Mouse (Mus musculus) forebrain, embryonic 16.5 days (tissue): ENCODE measurements around the gene Sorcs1. TPM values are rescaled to one million over a fixed set of nuclear protein-coding genes. Genes with fewer than 3 reads are reported as not detected.

Experiments used
- ATAC-seq: fragments of 200-750 bp; cut with Nextera tagmentation; 2 replicates; pipeline ENCODE4 v1.8.0; 2017; ENCODE audit warnings: mild to moderate bottlenecking, moderate library complexity
- H3K27ac ChIP-seq: fragments of 300-500 bp; sonication (generic); 2 replicates; pipeline ENCODE4 v1.5.1; 2014; ENCODE audit warnings: low read length, control low read depth
- H3K27me3 ChIP-seq: fragments of 300-500 bp; sonication (generic); replicated peaks from 2 replicates; pipeline ENCODE4 v1.6.1; 2014; ENCODE audit warnings: low read length; ENCODE audit not compliant: control insufficient read depth, insufficient read depth
- H3K36me3 ChIP-seq: fragments of 300-500 bp; sonication (generic); 2 replicates; pipeline ENCODE4 v1.6.1; 2014; ENCODE audit not compliant: control insufficient read depth, insufficient read depth
- H3K4me1 ChIP-seq: fragments of 300-500 bp; sonication (generic); replicated peaks from 2 replicates; pipeline ENCODE4 v1.6.1; 2014; ENCODE audit warnings: low read length; ENCODE audit not compliant: control insufficient read depth, insufficient read depth
- H3K4me2 ChIP-seq: fragments of 300-500 bp; sonication (generic); 2 replicates; pipeline ENCODE4 v1.6.1; 2014; ENCODE audit warnings: mild to moderate bottlenecking, low read length, control low read depth
- H3K4me3 ChIP-seq: fragments of 300-500 bp; sonication (generic); replicated peaks from 2 replicates; pipeline ENCODE4 v1.5.1; 2014; ENCODE audit warnings: mild to moderate bottlenecking, low read length, control low read depth
- H3K9ac ChIP-seq: fragments of 300-500 bp; sonication (generic); replicated peaks from 2 replicates; pipeline ENCODE4 v1.6.1; 2014; ENCODE audit warnings: low read depth, low read length, control low read depth
- H3K9me3 ChIP-seq: fragments of 300-500 bp; sonication (generic); 2 replicates; pipeline ENCODE4 v1.6.1; 2016; ENCODE audit warnings: low read length; ENCODE audit not compliant: control insufficient read depth
- WGBS: fragments of 180-500 bp; shearing (Covaris S2); extraction: QIAGEN DNeasy Blood & Tissue Kit; methylation state at CpG from one replicate; pipeline ENCODE4 v1.1.7; 2014; 5-methylcytosine and 5-hydroxymethylcytosine counted together
- polyA plus RNA-seq: library from polyadenylated mRNA; unstranded; fragments of >200 nt; fragmentation: Nextera tagmentation; extraction: Ambion mirVana; gene quantifications from 2 replicates; pipeline ENCODE4 v1.2.1, GENCODE M21; 2015

Gene Sorcs1
- polyA plus RNA-seq, 1 experiment from 2014 or later, result 10.5 TPM

DNA sequence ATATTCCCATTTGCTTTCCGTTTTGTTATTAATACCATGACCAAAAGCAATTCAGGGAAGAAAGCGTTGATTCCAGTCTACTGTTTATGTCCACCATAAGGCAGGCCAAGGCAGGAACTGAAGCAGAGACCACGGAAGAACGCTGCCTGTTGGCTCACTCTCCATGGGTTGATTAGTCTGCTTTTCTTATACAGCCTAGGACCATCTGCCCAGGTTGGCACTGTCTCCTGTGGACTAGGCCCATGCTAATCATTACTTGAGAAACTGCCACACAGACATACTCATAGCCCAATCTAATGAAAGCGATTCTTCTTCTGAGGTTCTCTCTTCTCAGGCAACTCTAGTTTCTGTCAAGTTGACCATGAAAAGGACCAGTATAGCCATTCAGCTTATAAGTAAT is 92.3 kb downstream of the Sorcs1 start:
- Histone ChIP-seq H3K9me3 (no peaks in the 10 kb centered on the region), H3K4me3 (no peak overlapping the region), H3K27me3 (no peaks in the 10 kb centered on the region), H3K4me1 (no peaks in the 10 kb centered on the region), H3K36me3 (no peaks in the 10 kb centered on the region), H3K4me2 (no peak overlapping the region), H3K27ac (no peak overlapping the region), H3K9ac (no peak overlapping the region)
- 72% methylated on average over 5 of the region's 5 CpGs for WGBS
- ATAC-seq, result peak; percentile 80; the same call in 1 of the 2 replicates

GRCm38 (mm10) chr19:50582952-50583351 is 95.5 kb downstream of the Sorcs1 start:
- Histone ChIP-seq H3K9me3 (no peaks in the 10 kb centered on the region), H3K27me3 (no peaks in the 10 kb centered on the region), H3K4me1 (no peaks in the 10 kb centered on the region), H3K4me2 (no peak overlapping the region), H3K36me3 (no peaks in the 10 kb centered on the region), H3K9ac (no peak overlapping the region), H3K27ac (no peak overlapping the region), H3K4me3 (no peak overlapping the region)
- no peak for ATAC-seq

DNA sequence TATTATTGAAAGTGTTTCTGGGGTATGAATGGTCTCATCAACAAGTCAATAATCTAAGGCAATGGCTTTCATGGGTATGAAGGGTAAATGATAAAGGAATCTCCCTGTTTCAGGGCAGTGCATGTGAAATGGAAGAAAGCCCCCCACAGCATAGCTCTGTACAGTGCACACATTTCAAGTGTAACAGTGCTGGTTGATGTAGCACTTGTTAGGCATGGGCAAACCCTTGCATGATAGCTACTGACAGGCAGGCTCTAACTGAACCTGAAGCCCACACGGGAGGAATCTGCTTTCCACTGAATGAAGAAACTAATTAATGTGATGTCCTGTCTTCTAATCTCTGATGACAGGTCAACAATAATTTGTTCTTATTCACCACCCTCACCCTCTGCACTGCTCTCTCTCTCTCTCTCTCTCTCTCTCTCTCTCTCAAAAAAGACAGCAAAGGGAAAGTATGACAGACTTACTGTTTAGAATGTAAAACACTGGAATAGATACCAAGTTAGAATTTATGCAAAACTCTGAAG is 108.7 kb downstream of the Sorcs1 start:
- H3K4me2 ChIP-seq, result no peak overlapping the region
- H3K27me3 ChIP-seq, result no peaks in the 10 kb centered on the region
- H3K27ac ChIP-seq, result no peak overlapping the region
- H3K36me3 ChIP-seq, result no peaks in the 10 kb centered on the region
- WGBS, result 36% methylated on average over 1 of the region's 1 CpGs
- no peaks in the 10 kb centered on the region for H3K4me1 ChIP-seq
- H3K9me3 ChIP-seq, result no peaks in the 10 kb centered on the region
- ATAC-seq, result no peak
- H3K4me3 ChIP-seq, result no peak overlapping the region
- no peak overlapping the region for H3K9ac ChIP-seq

DNA sequence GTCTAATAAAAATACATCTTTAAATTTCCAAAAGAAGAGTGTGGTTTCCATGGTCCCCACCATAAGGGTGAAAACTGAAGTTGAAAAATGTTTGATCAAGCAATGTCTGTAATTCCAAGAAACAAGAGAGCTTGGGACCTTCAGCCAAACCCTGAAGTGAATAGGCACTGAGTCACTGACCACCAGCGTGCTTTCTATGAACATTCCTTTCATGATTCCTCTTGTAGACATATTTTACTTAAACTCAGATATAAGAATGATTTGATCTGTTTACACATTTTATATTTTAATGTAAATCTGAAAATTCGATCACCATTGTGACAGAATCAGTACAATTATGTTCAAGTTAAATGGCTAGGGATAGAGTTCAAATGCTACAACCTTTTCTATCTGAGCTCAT is 112.1 kb downstream of the Sorcs1 start:
- WGBS, result 94% methylated on average over 2 of the region's 2 CpGs
- H3K9ac ChIP-seq, result no peak overlapping the region
- H3K4me3 ChIP-seq, result no peak overlapping the region
- no peak for ATAC-seq
- no peaks in the 10 kb centered on the region for H3K36me3 ChIP-seq
- no peak overlapping the region for H3K27ac ChIP-seq
- H3K4me1 ChIP-seq, result no peaks in the 10 kb centered on the region
- no peaks in the 10 kb centered on the region for H3K9me3 ChIP-seq
- no peaks in the 10 kb centered on the region for H3K27me3 ChIP-seq
- no peak overlapping the region for H3K4me2 ChIP-seq

GRCm38 (mm10) chr19:50558771-50559170 is 119.7 kb downstream of the Sorcs1 start:
- ATAC-seq, result no peak
- H3K9ac ChIP-seq, result no peak overlapping the region
- no peaks in the 10 kb centered on the region for H3K4me1 ChIP-seq
- WGBS, result 20% methylated on average over 6 of the region's 6 CpGs
- no peaks in the 10 kb centered on the region for H3K9me3 ChIP-seq
- H3K4me2 ChIP-seq, result no peak overlapping the region
- no peak overlapping the region for H3K27ac ChIP-seq
- H3K27me3 ChIP-seq, result no peaks in the 10 kb centered on the region
- H3K36me3 ChIP-seq, result no peaks in the 10 kb centered on the region
- H3K4me3 ChIP-seq, result no peak overlapping the region

- WGBS, result 44% methylated on average over 5 of the region's 5 CpGs
- Histone ChIP-seq H3K36me3 (no peaks in the 10 kb centered on the region), H3K27me3 (no peaks in the 10 kb centered on the region), H3K4me3 (no peak overlapping the region), H3K27ac (no peak overlapping the region), H3K9me3 (no peaks in the 10 kb centered on the region), H3K4me2 (no peak overlapping the region), H3K4me1 (no peaks in the 10 kb centered on the region), H3K9ac (no peak overlapping the region)
- ATAC-seq, result no peak
Measured at GRCm38 (mm10) chr19:50534031-50534430, 144.4 kb downstream of the Sorcs1 start.

GRCm38 (mm10) chr19:50527835-50528234 is 150.6 kb downstream of the Sorcs1 start:
- WGBS, result 71% methylated on average over 3 of the region's 3 CpGs
- ATAC-seq, result no peak
- H3K27ac ChIP-seq, result no peak overlapping the region
- H3K9ac ChIP-seq, result no peak overlapping the region
- H3K4me3 ChIP-seq, result no peak overlapping the region
- no peak overlapping the region for H3K4me2 ChIP-seq
- no peaks in the 10 kb centered on the region for H3K27me3 ChIP-seq
- H3K9me3 ChIP-seq, result no peaks in the 10 kb centered on the region
- no peaks in the 10 kb centered on the region for H3K4me1 ChIP-seq
- H3K36me3 ChIP-seq, result no peaks in the 10 kb centered on the region

DNA sequence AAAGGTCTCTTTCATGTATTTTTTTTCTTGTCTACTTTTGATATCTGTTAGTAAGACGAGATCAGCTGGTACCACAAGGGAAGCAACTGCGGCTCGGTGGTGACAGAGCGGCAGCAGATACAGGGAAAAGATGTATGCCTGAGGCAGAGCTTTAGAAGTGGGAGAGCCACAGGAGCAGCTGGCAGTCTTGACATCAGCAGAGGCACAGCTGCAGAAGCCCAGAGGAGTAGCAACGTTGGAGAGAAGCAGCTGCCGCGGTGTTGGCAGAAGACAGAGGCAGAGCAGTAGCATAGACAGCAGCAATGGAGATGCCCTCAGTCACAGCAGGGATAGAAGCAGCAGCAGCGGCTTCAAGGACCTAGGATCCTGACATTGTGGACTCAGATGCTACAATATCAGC is 152.4 kb downstream of the Sorcs1 start:
- H3K4me2 ChIP-seq, result no peak overlapping the region
- no peak for ATAC-seq
- no peaks in the 10 kb centered on the region for H3K36me3 ChIP-seq
- WGBS, result 85% methylated on average over 8 of the region's 8 CpGs
- no peak overlapping the region for H3K4me3 ChIP-seq
- no peaks in the 10 kb centered on the region for H3K4me1 ChIP-seq
- no peaks in the 10 kb centered on the region for H3K27me3 ChIP-seq
- no peak overlapping the region for H3K9ac ChIP-seq
- H3K9me3 ChIP-seq, result no peaks in the 10 kb centered on the region
- no peak overlapping the region for H3K27ac ChIP-seq

DNA sequence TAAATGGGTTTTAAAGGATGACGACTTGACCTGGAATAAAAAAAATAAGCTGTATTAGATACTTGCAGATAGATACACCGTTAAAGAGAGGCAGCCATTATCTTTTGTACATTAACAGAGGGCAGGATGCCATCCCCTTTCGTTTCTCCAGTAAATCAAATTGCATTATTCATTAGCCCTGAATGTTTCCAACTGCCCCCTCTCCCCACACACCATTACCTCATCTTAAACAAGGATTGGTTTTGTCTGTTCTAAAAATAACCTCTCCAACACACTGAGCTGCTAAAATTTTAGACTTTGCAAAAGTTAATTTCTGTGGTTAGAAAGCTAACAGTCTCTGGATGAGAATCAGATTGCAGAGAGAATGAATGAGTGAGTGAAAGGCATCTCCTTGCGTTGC is 156.5 kb downstream of the Sorcs1 start:
- no peaks in the 10 kb centered on the region for H3K27me3 ChIP-seq
- H3K36me3 ChIP-seq, result no peaks in the 10 kb centered on the region
- H3K27ac ChIP-seq, result no peak overlapping the region
- 42% methylated on average over 4 of the region's 4 CpGs for WGBS
- no peak overlapping the region for H3K4me2 ChIP-seq
- ATAC-seq, result peak; percentile 55; the same call in 1 of the 2 replicates
- H3K9me3 ChIP-seq, result no peaks in the 10 kb centered on the region
- H3K4me3 ChIP-seq, result no peak overlapping the region
- no peak overlapping the region for H3K9ac ChIP-seq
- H3K4me1 ChIP-seq, result no peaks in the 10 kb centered on the region; the same call in 1 of the 2 replicates

DNA sequence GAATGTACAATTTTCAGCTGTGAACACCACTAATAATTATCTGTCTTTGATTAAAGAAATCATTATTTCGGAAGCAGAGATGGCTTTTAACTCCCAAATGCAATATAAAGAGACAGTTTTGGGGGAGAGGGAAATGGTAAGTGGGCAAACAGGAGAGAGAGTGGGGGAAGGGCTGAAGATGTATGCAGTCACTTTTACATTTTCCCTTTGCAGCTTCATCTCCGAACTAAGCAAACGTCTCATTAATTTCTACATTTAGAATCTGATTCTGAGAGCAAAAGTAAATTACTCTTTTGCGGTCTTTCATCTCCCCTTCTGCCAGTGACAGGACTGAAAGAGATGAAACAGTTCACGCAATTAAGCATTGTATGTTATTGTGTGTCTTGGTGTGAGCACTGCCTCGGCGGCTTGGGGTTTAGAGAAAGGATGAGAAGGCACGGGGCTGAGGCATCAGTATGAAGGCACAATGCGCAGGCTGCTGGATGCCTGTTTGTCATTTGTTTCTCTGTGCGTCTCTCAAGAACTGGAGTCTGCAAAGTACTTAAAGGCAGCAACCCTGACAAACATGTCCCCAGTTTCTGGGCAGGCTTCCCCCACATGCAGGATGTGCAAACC is 163.3 kb downstream of the Sorcs1 start:
- Histone ChIP-seq H3K27me3 (no peaks in the 10 kb centered on the region), H3K4me1 (peaks cover 14% of the 10 kb centered on the region), H3K4me2 (peak overlapping the region; percentile 40), H3K4me3 (peak overlapping the region; percentile 9), H3K9ac (0 out of 2 replicates have a peak overlapping the region, but pooled peaks have one; percentile 31), H3K36me3 (no peaks in the 10 kb centered on the region), H3K27ac (peak overlapping the region; percentile 50; the same call in 1 of the 2 replicates), H3K9me3 (no peaks in the 10 kb centered on the region)
- WGBS, result 16% methylated on average over 10 of the region's 10 CpGs
- ATAC-seq, result peak; percentile 73
